Mouse (Mus musculus): ENCODE measurements around the gene Prickle2. TPM values are rescaled to one million over a fixed set of nuclear protein-coding genes. Genes with fewer than 3 reads are reported as not detected.

The Prickle2 gene
- polyA plus RNA-seq, 1 experiment: 12.7 TPM

DNA sequence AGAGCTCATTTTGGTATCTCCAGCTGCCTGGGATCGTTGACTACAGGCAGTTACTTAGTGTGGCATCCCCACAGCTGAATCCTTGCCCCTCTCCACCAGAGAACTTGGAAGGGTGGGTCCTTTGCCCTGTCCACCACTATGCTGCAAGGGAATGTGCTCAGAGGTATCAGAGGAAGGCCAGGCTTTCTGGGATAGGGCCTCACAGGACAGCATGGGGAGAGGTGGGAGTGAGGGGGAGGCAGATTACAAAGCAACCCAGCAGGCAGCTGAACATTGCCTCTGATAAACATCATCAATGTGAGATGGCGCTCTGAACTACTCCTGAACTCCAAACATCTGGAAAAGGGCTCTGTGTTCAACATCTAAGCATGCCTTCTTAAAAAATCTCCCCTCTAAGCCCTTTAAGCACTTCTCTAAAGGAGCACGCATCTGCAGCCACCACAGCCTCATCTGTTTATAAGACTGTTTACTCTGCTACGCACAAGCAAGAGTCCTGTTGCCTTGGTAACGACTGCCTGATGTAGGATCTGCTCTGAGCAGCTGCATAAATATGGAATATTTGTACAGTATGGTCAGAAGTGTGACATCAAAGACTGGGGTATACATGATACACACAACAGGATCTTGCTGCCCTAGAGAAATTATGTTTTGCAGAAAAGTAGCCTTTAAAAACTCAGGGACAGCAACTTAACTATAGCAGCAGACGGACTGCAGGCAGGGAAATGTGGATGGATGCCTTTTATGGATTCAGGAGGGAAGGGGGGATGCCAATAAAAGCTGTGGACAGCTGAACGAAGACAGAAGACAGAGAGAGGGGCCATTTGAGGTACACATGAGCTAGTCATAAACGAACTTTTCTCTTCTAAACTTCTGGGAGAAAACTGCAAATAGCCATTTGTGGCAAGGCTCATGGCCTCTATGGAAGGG, 291.2 kb downstream of the Prickle2 start:
- Histone ChIP-seq H3K4me1 (ENCODE audit: control insufficient read depth, insufficient read depth, low read length) (no peaks in the 10 kb centered on the region), H3K27me3 (ENCODE audit: control insufficient read depth, insufficient read depth, low read length) (no peaks in the 10 kb centered on the region; the same call in 1 of the 2 replicates), H3K27ac (ENCODE audit: insufficient read depth, low read length) (no peak overlapping the region), H3K4me3 (replicated peaks; ENCODE audit: insufficient read depth, low read depth, low read length) (no peak overlapping the region)
- TF ChIP-seq CTCF (IDR thresholded peaks at IDR 0.05; ENCODE audit: borderline replicate concordance, insufficient read depth, low read depth, low read length) (no peak), POLR2A (IDR thresholded peaks at IDR 0.05; ENCODE audit: borderline replicate concordance, insufficient read depth, low read length) (no peak)
- DNase-seq: no peak
- WGBS: 63% methylated on average over 8 of the region's 8 CpGs

DNA sequence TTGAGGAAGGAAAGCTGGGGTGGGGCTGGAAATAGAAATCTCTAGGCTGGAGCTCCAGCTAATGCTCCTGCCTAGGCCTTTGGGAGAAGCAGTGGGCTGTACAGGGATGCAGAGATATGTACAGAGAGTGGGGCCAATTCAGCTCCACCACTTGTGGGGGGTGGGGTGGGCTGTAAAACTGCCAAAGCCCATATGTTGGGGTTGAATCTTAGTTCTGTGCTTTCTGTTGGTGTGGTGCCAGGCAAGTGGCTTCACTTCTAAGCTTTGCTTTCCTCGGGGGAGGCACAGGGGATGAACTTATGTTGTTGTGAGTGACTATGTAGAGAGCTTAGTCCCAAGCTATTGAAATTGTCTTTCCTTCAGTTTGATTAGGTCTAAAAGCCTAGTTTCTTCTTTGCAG, 292.0 kb downstream of the Prickle2 start:
- TF ChIP-seq CTCF (IDR thresholded peaks at IDR 0.05; ENCODE audit: borderline replicate concordance, insufficient read depth, low read depth, low read length): no peak
- DNase-seq: no peak
- no peaks in the 10 kb centered on the region; the same call in 1 of the 2 replicates for H3K27me3 ChIP-seq (ENCODE audit: control insufficient read depth, insufficient read depth, low read length)
- no peak overlapping the region for H3K4me3 ChIP-seq (replicated peaks; ENCODE audit: insufficient read depth, low read depth, low read length)
- no peak overlapping the region for H3K27ac ChIP-seq (ENCODE audit: insufficient read depth, low read length)
- WGBS: 31% methylated on average over 1 of the region's 1 CpGs
- no peaks in the 10 kb centered on the region for H3K4me1 ChIP-seq (ENCODE audit: control insufficient read depth, insufficient read depth, low read length)

DNA sequence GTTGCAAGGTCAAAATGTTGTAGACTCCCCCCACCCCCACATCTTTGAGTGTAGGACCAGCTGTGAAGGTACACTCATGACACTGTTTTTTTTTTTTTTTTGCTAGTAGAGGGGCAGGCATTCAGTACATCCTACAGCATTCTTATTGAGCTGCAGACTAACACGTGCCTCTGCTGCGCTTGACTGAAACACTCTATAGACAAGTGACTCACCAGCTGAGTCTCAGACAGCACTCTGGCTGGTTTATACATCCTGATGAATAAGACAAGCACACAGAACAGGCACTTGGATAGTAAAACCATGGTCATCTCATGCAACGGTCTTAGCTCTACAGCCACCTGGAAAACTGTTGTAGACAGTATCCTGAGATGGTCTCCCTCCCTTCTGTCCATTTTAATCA, 296.2 kb downstream of the Prickle2 start:
- no peak for DNase-seq
- TF ChIP-seq POLR2A (IDR thresholded peaks at IDR 0.05; ENCODE audit: borderline replicate concordance, insufficient read depth, low read length) (no peak), CTCF (IDR thresholded peaks at IDR 0.05; ENCODE audit: borderline replicate concordance, insufficient read depth, low read depth, low read length) (no peak)
- H3K4me1 ChIP-seq (ENCODE audit: control insufficient read depth, insufficient read depth, low read length): no peaks in the 10 kb centered on the region
- H3K27ac ChIP-seq (ENCODE audit: insufficient read depth, low read length): no peak overlapping the region
- H3K27me3 ChIP-seq (ENCODE audit: control insufficient read depth, insufficient read depth, low read length): no peaks in the 10 kb centered on the region; the same call in 1 of the 2 replicates
- no peak overlapping the region for H3K4me3 ChIP-seq (replicated peaks; ENCODE audit: insufficient read depth, low read depth, low read length)
- 93% methylated on average over 3 of the region's 3 CpGs for WGBS

DNA sequence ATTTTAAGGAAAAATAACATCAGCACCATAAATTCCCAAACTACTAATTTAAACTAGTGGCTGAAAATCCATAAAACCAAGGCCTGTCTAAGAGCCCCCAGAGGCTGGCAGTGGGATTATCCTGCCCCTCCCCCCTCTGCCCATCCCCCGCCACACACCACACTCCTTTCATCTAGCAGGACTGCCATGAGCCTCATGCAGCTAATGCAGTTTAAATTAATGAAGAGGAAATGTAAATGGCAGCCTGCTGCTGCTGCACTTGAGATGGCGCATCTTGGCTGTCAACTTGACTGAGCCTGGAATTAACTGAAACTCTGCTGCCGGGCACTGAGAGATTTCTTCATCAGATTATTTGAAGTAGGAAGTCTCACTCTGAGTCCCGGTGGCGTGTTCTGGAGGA, 298.7 kb downstream of the Prickle2 start:
- no peaks in the 10 kb centered on the region for H3K4me1 ChIP-seq (ENCODE audit: control insufficient read depth, insufficient read depth, low read length)
- no peak for DNase-seq
- WGBS: 78% methylated on average over 5 of the region's 5 CpGs
- no peak overlapping the region for H3K27ac ChIP-seq (ENCODE audit: insufficient read depth, low read length)
- H3K27me3 ChIP-seq (ENCODE audit: control insufficient read depth, insufficient read depth, low read length): no peaks in the 10 kb centered on the region
- no peak overlapping the region for H3K4me3 ChIP-seq (replicated peaks; ENCODE audit: insufficient read depth, low read depth, low read length)
- TF ChIP-seq POLR2A (IDR thresholded peaks at IDR 0.05; ENCODE audit: borderline replicate concordance, insufficient read depth, low read length): no peak
- TF ChIP-seq CTCF (IDR thresholded peaks at IDR 0.05; ENCODE audit: borderline replicate concordance, insufficient read depth, low read depth, low read length): no peak

DNA sequence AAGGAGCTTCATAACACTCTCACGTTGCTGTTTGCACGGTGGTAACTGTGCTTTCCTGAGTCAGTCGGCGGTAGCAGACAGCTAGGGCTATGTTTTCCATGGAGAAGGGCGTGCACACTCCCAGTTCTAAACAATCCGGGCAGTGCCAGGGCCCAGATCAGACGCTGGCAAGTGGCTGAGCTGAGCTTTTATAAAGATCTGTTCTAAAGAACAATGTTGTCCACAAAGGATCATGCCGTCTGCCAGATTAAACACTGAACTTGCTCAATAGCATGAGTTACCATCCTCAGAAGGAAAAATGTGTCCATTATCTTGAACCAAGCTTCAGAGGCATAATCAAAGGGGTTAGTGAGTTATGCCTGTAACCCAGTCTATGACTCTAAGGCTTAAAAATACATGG, 300.4 kb downstream of the Prickle2 start:
- TF ChIP-seq CTCF (IDR thresholded peaks at IDR 0.05; ENCODE audit: borderline replicate concordance, insufficient read depth, low read depth, low read length) (no peak), POLR2A (IDR thresholded peaks at IDR 0.05; ENCODE audit: borderline replicate concordance, insufficient read depth, low read length) (no peak)

DNA sequence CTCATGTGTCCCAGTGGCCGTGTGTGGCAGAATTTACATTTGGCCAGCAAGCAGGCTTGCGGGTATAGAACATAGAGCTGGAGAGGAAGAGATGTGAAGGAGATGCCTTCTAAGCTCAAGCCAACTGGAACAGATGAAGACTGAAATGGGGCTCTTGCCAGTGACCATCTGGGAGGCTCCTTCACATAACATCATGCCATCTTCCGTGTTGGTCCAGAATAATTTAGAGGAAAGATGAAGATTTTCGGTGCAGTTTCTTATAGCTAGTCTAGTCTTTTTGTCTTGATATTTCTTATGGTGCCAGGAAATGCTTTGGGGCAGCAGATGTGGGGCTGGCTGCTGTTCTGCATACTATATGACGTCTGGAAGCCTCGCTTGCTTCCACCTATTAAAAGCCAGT, 308.1 kb downstream of the Prickle2 start:
- TF ChIP-seq POLR2A (IDR thresholded peaks at IDR 0.05; ENCODE audit: borderline replicate concordance, insufficient read depth, low read length) (no peak), CTCF (IDR thresholded peaks at IDR 0.05; ENCODE audit: borderline replicate concordance, insufficient read depth, low read depth, low read length) (no peak)
- no peaks in the 10 kb centered on the region for H3K4me1 ChIP-seq (ENCODE audit: control insufficient read depth, insufficient read depth, low read length)
- H3K27ac ChIP-seq (ENCODE audit: insufficient read depth, low read length): no peak overlapping the region
- no peaks in the 10 kb centered on the region; the same call in 1 of the 2 replicates for H3K27me3 ChIP-seq (ENCODE audit: control insufficient read depth, insufficient read depth, low read length)
- no peak for DNase-seq
- no peak overlapping the region for H3K4me3 ChIP-seq (replicated peaks; ENCODE audit: insufficient read depth, low read depth, low read length)
- WGBS: 51% methylated on average over 6 of the region's 6 CpGs

More for the DNA sequence above, 300.4 kb downstream of the Prickle2 start:
- no peak for DNase-seq
- H3K27me3 ChIP-seq (ENCODE audit: control insufficient read depth, insufficient read depth, low read length): no peaks in the 10 kb centered on the region
- 66% methylated on average over 8 of the region's 8 CpGs for WGBS
- no peaks in the 10 kb centered on the region for H3K4me1 ChIP-seq (ENCODE audit: control insufficient read depth, insufficient read depth, low read length)
- H3K4me3 ChIP-seq (replicated peaks; ENCODE audit: insufficient read depth, low read depth, low read length): no peak overlapping the region
- no peak overlapping the region for H3K27ac ChIP-seq (ENCODE audit: insufficient read depth, low read length)

DNA sequence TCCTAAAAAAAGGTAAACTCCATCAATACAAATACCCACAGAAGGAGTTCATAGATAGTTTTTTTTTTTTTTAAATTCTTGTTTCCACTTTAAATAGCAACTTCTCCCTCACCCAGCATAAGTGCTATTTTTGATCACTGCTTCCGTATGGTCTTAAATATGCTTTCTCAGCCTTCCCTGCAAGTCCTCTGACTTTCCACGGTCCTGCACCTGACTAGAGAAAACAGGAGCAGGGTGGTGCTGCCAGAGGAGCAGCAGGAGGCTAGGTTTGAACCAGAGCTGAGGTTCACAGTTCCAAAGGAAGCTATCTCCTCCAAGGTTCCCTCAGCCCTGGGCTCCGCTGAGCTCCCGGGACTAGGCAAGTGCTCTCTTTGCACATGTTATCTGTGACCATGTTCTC, 310.4 kb downstream of the Prickle2 start:
- no peak overlapping the region for H3K27ac ChIP-seq (ENCODE audit: insufficient read depth, low read length)

DNA sequence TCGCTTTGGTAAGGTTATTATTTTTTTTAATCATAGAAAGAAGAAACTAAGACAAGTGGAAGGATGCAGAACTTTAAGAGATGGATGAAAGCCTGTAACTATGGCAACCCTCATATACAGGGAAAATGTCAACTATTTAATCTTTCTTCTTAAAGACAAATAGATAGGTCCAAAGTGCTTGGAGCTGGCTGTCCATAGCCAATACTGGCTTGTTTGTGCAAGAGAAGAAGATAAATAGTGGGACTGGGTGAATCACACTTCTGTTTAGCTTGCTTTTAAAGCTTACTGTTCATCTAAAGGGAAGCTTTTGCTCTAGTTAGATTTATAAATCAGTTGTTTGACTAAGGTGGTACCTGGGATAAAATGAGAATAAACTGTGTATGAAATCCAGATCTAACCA, 310.8 kb downstream of the Prickle2 start:
- no peak for DNase-seq
- H3K27ac ChIP-seq (ENCODE audit: insufficient read depth, low read length): no peak overlapping the region
- no peaks in the 10 kb centered on the region; the same call in 1 of the 2 replicates for H3K27me3 ChIP-seq (ENCODE audit: control insufficient read depth, insufficient read depth, low read length)
- no peaks in the 10 kb centered on the region for H3K4me1 ChIP-seq (ENCODE audit: control insufficient read depth, insufficient read depth, low read length)
- no peak overlapping the region for H3K4me3 ChIP-seq (replicated peaks; ENCODE audit: insufficient read depth, low read depth, low read length)
- TF ChIP-seq CTCF (IDR thresholded peaks at IDR 0.05; ENCODE audit: borderline replicate concordance, insufficient read depth, low read depth, low read length) (no peak), POLR2A (IDR thresholded peaks at IDR 0.05; ENCODE audit: borderline replicate concordance, insufficient read depth, low read length) (no peak)
- WGBS: 85% methylated on average over 1 of the region's 1 CpGs

More for the DNA sequence above, 310.4 kb downstream of the Prickle2 start:
- TF ChIP-seq POLR2A (IDR thresholded peaks at IDR 0.05; ENCODE audit: borderline replicate concordance, insufficient read depth, low read length) (no peak), CTCF (IDR thresholded peaks at IDR 0.05; ENCODE audit: borderline replicate concordance, insufficient read depth, low read depth, low read length) (no peak)
- no peak overlapping the region for H3K4me3 ChIP-seq (replicated peaks; ENCODE audit: insufficient read depth, low read depth, low read length)
- H3K4me1 ChIP-seq (ENCODE audit: control insufficient read depth, insufficient read depth, low read length): no peaks in the 10 kb centered on the region
- no peak for DNase-seq
- H3K27me3 ChIP-seq (ENCODE audit: control insufficient read depth, insufficient read depth, low read length): no peaks in the 10 kb centered on the region; the same call in 1 of the 2 replicates
- WGBS: 44% methylated on average over 4 of the region's 4 CpGs
